Mouse (Mus musculus): Measurements from ENCODE around the gene Rnh1. TPM values are rescaled to one million over a fixed set of nuclear protein-coding genes. Genes with fewer than 3 reads are reported as not detected.

The Rnh1 gene
- polyA plus RNA-seq (2015; fragmentation: Nextera tagmentation; extraction: Ambion mirVana), result 96.9 and 111 TPM in 2 replicates

DNA sequence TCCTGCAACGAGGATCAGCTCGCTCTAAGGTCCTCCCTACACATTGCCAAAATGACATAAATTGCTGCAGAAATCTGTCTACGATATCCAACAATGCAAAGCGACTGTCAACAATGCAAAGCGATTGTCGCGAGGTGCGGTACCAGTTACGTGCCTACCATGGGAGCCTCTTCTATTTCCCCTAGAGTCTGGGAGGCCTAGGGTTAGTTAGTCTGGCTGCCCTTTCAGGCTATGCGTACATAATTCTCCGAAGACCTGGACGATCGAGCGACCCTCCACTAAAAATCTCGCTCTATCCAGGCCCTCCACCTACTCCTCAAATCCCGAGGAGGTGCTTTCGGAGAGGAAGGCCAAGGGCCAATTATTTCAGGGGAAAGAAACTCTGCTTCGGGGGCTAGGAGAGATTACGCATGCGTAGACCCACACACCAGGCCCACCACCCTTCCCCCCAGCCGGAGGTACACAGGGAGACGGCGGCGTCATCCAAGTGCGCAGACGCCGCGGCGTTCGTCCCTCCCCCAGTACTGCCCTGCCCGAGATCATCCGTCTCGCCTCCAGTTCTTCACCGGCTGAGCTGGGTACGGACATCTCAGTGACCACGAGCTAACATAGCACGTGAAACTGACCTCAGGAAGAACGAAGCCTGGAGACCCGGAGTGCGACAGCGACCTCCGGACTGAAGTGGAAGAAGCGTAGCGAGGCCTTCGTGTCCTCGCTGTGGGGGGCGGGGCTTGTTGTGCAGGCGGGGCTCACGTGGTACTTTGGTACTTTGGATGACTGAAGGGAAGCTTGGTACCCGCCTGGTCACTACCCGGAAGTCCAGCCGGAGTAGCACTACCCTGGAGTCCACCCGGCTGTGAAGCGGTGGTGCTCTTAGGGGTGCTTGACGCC lies at the start of gene Rnh1:
Rnh1 (minus strand) TSS at position 742 of the 891 bp plus-strand sequence.
- Histone ChIP-seq H3K4me1 (ENCODE audit: control insufficient read depth, insufficient read depth, low read length) (peaks cover 24% of the 10 kb centered on the region), H3K27me3 (ENCODE audit: control insufficient read depth, insufficient read depth, low read length) (no peaks in the 10 kb centered on the region), H3K9me3 (replicated peaks; ENCODE audit: control insufficient read depth, low read length) (no peaks in the 10 kb centered on the region), H3K9ac (ENCODE audit: low read length) (peak within 1 kb of the TSS; percentile 77), H3K4me2 (ENCODE audit: low read depth, low read length) (peak within 1 kb of the TSS; percentile 69), H3K27ac (ENCODE audit: low read length) (peak within 1 kb of the TSS; percentile 96), H3K4me3 (ENCODE audit: low read length) (peak within 1 kb of the TSS; percentile 61), H3K36me3 (ENCODE audit: control insufficient read depth, insufficient read depth) (no peaks in the 10 kb centered on the region)
- WGBS, result 3% methylated on average over 55 of the region's 55 CpGs
- peak; percentile 97 for ATAC-seq (replicated peaks; ENCODE audit: extremely low read depth, insufficient read depth, low FRiP score)

DNA sequence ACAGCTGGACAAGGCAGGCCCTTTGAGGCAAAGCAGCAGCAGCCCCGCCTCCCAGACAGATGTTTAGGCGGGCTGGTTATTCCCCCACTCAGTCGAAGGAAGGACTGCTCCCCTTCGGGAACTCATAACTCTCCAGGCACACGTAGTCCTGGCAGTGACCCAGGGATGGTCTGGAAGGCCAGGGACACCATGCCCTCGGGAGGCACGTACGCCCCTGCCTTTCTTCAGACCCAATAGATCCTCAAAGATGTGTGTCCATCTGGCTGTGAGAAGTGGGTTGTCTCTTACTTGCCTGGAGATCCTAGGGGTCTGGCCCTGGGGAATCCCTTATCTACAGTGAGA lies 49.4 kb upstream of the Rnh1 start:
- WGBS, result 7% methylated on average over 8 of the region's 8 CpGs
- Histone ChIP-seq H3K27me3 (ENCODE audit: control insufficient read depth, insufficient read depth, low read length) (no peaks in the 10 kb centered on the region), H3K36me3 (ENCODE audit: control insufficient read depth, insufficient read depth) (no peaks in the 10 kb centered on the region; the same call in 1 of the 2 replicates), H3K4me1 (ENCODE audit: control insufficient read depth, insufficient read depth, low read length) (peaks cover 24% of the 10 kb centered on the region), H3K27ac (ENCODE audit: low read length) (peak overlapping the region; percentile 94), H3K4me3 (ENCODE audit: low read length) (peak overlapping the region; percentile 60), H3K4me2 (ENCODE audit: low read depth, low read length) (peak overlapping the region; percentile 66), H3K9ac (ENCODE audit: low read length) (peak overlapping the region; percentile 64), H3K9me3 (replicated peaks; ENCODE audit: control insufficient read depth, low read length) (no peaks in the 10 kb centered on the region)
- ATAC-seq (replicated peaks; ENCODE audit: extremely low read depth, insufficient read depth, low FRiP score), result no peak

DNA sequence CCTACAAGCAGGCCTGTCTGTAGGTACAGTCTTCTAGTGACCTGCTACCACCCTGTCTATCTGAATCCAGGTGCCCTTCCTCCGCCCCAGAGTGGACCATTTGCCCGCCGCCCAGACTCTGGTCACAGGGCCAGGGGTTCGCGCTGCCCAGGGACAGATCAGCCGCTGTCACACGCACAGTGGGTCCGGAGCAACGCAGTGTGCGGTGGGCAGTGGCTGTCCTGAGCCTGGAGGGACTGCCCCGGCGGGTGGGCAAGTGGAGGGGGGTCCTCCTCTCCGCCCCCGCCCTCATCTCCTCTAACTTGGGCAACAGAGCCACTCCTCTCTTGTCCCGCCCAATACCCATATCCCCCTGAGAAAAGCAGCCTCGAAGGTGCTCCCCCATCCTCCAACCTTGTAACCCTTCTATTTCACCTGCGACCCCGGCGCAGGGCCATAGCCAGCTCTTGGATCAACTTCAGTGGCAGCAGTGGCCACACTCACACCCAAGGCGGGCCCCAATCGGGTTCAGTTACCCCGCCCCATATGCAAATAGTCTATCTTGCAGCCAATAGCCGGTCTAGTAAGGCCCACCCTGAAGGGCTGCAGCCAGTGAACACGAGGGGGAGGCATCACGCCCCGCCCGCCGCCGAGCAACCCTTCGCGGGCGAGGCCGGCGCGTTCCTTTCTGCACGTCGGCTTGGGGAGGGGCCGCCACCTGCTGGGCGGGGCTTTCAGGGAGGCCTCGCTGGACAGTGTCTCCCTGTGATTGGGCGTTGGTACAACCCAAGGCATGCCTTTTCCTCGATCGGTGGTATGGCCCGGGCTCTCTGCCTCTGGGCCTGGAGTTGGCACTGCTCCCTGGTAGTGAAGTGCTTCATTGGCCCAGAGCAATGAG lies 48.8 kb upstream of the Rnh1 start:
- Histone ChIP-seq H3K4me1 (ENCODE audit: control insufficient read depth, insufficient read depth, low read length) (peaks cover 28% of the 10 kb centered on the region), H3K36me3 (ENCODE audit: control insufficient read depth, insufficient read depth) (no peaks in the 10 kb centered on the region; the same call in 1 of the 2 replicates), H3K9ac (ENCODE audit: low read length) (peak overlapping the region; percentile 81), H3K4me3 (ENCODE audit: low read length) (peak overlapping the region; percentile 60), H3K27me3 (ENCODE audit: control insufficient read depth, insufficient read depth, low read length) (no peaks in the 10 kb centered on the region), H3K9me3 (replicated peaks; ENCODE audit: control insufficient read depth, low read length) (no peaks in the 10 kb centered on the region), H3K4me2 (ENCODE audit: low read depth, low read length) (peak overlapping the region; percentile 66), H3K27ac (ENCODE audit: low read length) (peak overlapping the region; percentile 94)
- 2% methylated on average over 44 of the region's 44 CpGs for WGBS
- peak; percentile 97 for ATAC-seq (replicated peaks; ENCODE audit: extremely low read depth, insufficient read depth, low FRiP score)

DNA sequence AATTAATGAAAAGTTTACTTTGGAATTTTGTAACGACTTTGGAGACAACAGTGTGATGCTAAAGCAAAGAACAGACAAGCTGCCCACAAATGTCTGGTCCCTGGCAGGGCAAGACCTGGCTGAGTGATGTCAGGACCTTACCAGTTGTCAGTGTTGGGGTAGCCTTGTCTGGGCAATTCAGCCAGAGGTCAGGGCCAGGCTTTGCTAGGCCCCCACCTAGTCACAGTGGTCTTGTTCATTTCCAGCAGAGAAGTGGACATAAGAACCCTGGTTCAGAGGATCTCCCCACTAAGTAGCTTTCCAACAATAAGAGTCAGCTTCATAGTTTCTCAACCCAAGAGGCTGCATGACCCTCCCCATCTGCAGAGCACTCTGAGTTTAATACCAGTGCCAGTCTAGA lies 47.7 kb upstream of the Rnh1 start:
- WGBS, result 76% methylated on average over 1 of the region's 1 CpGs
- peaks cover 32% of the 10 kb centered on the region for H3K4me1 ChIP-seq (ENCODE audit: control insufficient read depth, insufficient read depth, low read length)
- H3K36me3 ChIP-seq (ENCODE audit: control insufficient read depth, insufficient read depth), result no peaks in the 10 kb centered on the region; the same call in 1 of the 2 replicates
- no peak overlapping the region; the same call in 1 of the 2 replicates for H3K27ac ChIP-seq (ENCODE audit: low read length)
- peak overlapping the region; percentile 81 for H3K9ac ChIP-seq (ENCODE audit: low read length)
- no peaks in the 10 kb centered on the region for H3K27me3 ChIP-seq (ENCODE audit: control insufficient read depth, insufficient read depth, low read length)
- H3K9me3 ChIP-seq (replicated peaks; ENCODE audit: control insufficient read depth, low read length), result no peaks in the 10 kb centered on the region
- H3K4me3 ChIP-seq (ENCODE audit: low read length), result peak overlapping the region; percentile 60
- no peak for ATAC-seq (replicated peaks; ENCODE audit: extremely low read depth, insufficient read depth, low FRiP score)
- peak overlapping the region; percentile 66 for H3K4me2 ChIP-seq (ENCODE audit: low read depth, low read length)

DNA sequence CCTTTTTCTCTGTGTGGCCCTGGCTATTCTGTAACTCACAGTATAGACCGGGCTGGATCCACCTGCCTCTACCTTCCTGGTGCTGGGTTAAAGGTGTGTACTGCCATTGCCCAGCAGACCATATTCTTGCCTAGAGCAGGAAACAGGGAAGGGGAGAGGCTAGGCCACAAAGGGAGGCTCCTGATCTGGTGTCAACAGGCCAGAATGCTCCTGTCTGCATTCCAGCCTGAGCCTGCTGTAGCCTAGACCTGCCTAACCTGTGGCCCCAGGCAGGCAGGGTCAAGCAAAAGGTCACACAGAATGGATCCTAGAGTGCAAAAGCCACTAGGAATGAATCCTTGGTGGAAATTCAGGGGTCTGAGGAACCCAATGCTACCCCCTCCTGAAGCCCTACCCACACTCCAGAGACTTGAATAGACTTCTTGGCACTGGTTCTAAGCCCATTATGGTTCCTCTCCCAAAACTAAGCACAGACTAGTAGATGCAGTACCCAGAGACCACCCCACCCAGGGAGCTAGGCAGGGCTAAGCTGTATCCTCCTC lies 47.0 kb upstream of the Rnh1 start:
- Histone ChIP-seq H3K27me3 (ENCODE audit: control insufficient read depth, insufficient read depth, low read length) (no peaks in the 10 kb centered on the region), H3K27ac (ENCODE audit: low read length) (no peak overlapping the region), H3K36me3 (ENCODE audit: control insufficient read depth, insufficient read depth) (no peaks in the 10 kb centered on the region; the same call in 1 of the 2 replicates), H3K9me3 (replicated peaks; ENCODE audit: control insufficient read depth, low read length) (no peaks in the 10 kb centered on the region), H3K4me2 (ENCODE audit: low read depth, low read length) (no peak overlapping the region), H3K9ac (ENCODE audit: low read length) (no peak overlapping the region), H3K4me1 (ENCODE audit: control insufficient read depth, insufficient read depth, low read length) (peaks cover 36% of the 10 kb centered on the region), H3K4me3 (ENCODE audit: low read length) (no peak overlapping the region)
- WGBS, result 79% methylated on average over 1 of the region's 1 CpGs
- ATAC-seq (replicated peaks; ENCODE audit: extremely low read depth, insufficient read depth, low FRiP score), result no peak

DNA sequence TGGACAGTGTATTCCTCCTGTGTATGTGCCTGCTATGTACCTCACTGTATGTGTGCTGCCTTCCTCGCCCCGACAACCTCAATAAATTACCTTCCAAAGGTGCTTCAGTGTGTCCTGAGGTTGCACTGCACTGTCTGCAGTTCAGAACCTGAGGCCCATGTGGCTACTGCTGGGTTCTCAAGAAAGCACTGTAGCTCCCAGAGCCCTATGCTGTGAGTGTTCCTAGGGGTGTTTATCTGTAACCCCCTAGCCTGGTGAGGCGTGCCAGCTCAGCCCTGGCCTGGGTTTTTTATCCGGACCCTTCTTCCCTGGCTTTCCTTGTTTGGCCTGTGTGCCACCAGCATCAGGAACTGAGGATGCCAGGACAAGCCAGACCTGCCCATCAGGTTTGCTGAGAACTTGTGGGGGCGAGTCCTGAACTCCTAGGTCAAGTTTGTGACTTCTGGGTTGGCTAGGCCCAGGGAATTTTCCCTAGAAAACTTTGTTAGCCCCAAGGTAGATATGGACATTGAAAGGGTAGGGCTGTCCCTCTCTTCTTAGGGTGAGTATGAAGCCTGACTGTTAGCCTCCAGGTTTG lies 46.0 kb upstream of the Rnh1 start:
- no peak overlapping the region for H3K4me2 ChIP-seq (ENCODE audit: low read depth, low read length)
- no peak for ATAC-seq (replicated peaks; ENCODE audit: extremely low read depth, insufficient read depth, low FRiP score)
- no peak overlapping the region for H3K4me3 ChIP-seq (ENCODE audit: low read length)
- H3K27me3 ChIP-seq (ENCODE audit: control insufficient read depth, insufficient read depth, low read length), result no peaks in the 10 kb centered on the region
- no peaks in the 10 kb centered on the region for H3K9me3 ChIP-seq (replicated peaks; ENCODE audit: control insufficient read depth, low read length)
- no peak overlapping the region for H3K27ac ChIP-seq (ENCODE audit: low read length)
- WGBS, result 84% methylated on average over 5 of the region's 5 CpGs
- no peak overlapping the region for H3K9ac ChIP-seq (ENCODE audit: low read length)
- no peaks in the 10 kb centered on the region; the same call in 1 of the 2 replicates for H3K36me3 ChIP-seq (ENCODE audit: control insufficient read depth, insufficient read depth)
- peaks cover 36% of the 10 kb centered on the region for H3K4me1 ChIP-seq (ENCODE audit: control insufficient read depth, insufficient read depth, low read length)

DNA sequence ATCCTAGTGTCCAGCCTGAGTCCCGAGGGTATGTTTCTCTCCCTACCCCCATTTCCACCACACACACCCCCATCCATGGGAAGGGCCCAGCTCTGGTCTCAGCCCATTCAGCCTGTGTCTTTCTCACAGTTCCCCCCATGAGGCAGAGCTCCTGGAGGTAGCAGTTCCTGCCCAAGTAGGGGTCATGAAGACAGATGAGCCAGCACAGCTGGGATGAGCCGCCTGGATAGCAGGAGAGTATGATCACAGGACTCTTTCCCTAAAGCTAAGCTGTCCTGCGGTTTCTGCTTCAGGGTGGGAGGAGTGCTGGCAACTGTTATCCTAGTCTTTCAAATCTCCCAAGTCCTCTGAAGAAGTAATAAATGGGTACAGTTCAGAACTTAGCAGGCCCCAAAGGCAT lies 45.5 kb upstream of the Rnh1 start:
- H3K4me1 ChIP-seq (ENCODE audit: control insufficient read depth, insufficient read depth, low read length), result peaks cover 36% of the 10 kb centered on the region
- no peak overlapping the region for H3K4me3 ChIP-seq (ENCODE audit: low read length)
- H3K36me3 ChIP-seq (ENCODE audit: control insufficient read depth, insufficient read depth), result no peaks in the 10 kb centered on the region; the same call in 1 of the 2 replicates
- no peak overlapping the region for H3K4me2 ChIP-seq (ENCODE audit: low read depth, low read length)
- WGBS, result 66% methylated on average over 3 of the region's 3 CpGs
- no peak overlapping the region for H3K27ac ChIP-seq (ENCODE audit: low read length)
- no peak for ATAC-seq (replicated peaks; ENCODE audit: extremely low read depth, insufficient read depth, low FRiP score)
- no peaks in the 10 kb centered on the region for H3K27me3 ChIP-seq (ENCODE audit: control insufficient read depth, insufficient read depth, low read length)
- no peaks in the 10 kb centered on the region for H3K9me3 ChIP-seq (replicated peaks; ENCODE audit: control insufficient read depth, low read length)
- H3K9ac ChIP-seq (ENCODE audit: low read length), result no peak overlapping the region

DNA sequence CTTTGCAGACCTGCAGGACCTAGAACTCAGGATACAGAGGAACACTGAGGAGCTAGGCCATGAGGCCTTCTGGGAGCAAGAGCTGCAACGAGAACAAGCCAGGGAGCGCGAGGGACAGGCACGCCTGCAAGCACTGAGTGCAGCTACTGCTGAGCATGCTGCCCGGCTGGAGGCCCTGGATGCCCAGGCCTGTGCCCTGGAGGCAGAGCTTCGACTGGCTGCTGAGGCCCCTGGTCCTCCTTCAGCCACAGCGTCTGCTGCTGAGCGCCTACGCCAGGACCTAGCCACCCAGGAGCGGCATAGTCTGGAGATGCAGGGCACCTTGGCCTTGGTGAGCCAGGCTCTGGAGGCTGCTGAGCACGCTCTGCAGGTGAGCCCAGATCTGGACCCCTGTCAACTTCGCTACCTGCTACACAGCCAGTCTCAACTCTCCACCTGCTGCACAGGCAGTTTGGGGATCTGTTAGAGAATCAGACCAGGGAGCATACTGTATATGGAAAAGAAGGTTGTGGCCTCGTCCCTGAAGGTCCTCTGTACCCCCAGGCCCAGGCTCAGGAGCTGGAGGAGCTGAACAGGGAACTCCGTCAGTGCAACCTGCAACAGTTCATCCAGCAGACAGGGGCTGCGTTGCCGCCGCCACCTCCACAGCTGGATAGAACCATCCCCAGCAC lies 44.8 kb upstream of the Rnh1 start:
- Histone ChIP-seq H3K4me3 (ENCODE audit: low read length) (no peak overlapping the region), H3K27me3 (ENCODE audit: control insufficient read depth, insufficient read depth, low read length) (no peaks in the 10 kb centered on the region), H3K9ac (ENCODE audit: low read length) (no peak overlapping the region), H3K9me3 (replicated peaks; ENCODE audit: control insufficient read depth, low read length) (no peaks in the 10 kb centered on the region), H3K36me3 (ENCODE audit: control insufficient read depth, insufficient read depth) (no peaks in the 10 kb centered on the region; the same call in 1 of the 2 replicates), H3K27ac (ENCODE audit: low read length) (no peak overlapping the region), H3K4me2 (ENCODE audit: low read depth, low read length) (no peak overlapping the region), H3K4me1 (ENCODE audit: control insufficient read depth, insufficient read depth, low read length) (peaks cover 31% of the 10 kb centered on the region)
- 92% methylated on average over 17 of the region's 17 CpGs for WGBS
- no peak for ATAC-seq (replicated peaks; ENCODE audit: extremely low read depth, insufficient read depth, low FRiP score)

Measured in heart, embryonic 16.5 days (tissue).